Mouse (Mus musculus): ENCODE measurements around the gene 1500009C09Rik. TPM values are rescaled to one million over a fixed set of nuclear protein-coding genes. Genes with fewer than 3 reads are reported as not detected.

1500009C09Rik gene
- total and polyA plus RNA-seq, 2 experiments from 2014 or later = 17.9 to 156 TPM

- Histone ChIP-seq H3K27me3 (ENCODE audit: insufficient read depth, low read length) (peaks cover 33% of the 10 kb centered on the region), H3K4me3 (ENCODE audit: low read depth, low read length) (no peak overlapping the region), H3K9ac (replicated peaks; ENCODE audit: low read length, poor library complexity, severe bottlenecking) (no peak overlapping the region), H3K4me1 (ENCODE audit: insufficient read depth, low read length) (peaks cover 3% of the 10 kb centered on the region; the same call in 1 of the 2 replicates), H3K9me3 (ENCODE audit: low read length) (no peaks in the 10 kb centered on the region), H3K36me3 (ENCODE audit: insufficient read depth, low read length) (no peaks in the 10 kb centered on the region), H3K4me2 (ENCODE audit: low read depth, low read length, poor library complexity, severe bottlenecking) (no peak overlapping the region), H3K27ac (ENCODE audit: low read depth, low read length) (no peak overlapping the region)
- WGBS = 42% methylated on average over 20 of the region's 20 CpGs
- no peak for TF ChIP-seq CTCF (IDR thresholded peaks at IDR 0.05)
- DNase-seq (ENCODE audit: low spot score) (no peak), ATAC-seq (ENCODE audit: low FRiP score) (no peak)
Measured at GRCm38 (mm10) chr15:82216142-82216827, 35.9 kb upstream of the 1500009C09Rik start.

DNA sequence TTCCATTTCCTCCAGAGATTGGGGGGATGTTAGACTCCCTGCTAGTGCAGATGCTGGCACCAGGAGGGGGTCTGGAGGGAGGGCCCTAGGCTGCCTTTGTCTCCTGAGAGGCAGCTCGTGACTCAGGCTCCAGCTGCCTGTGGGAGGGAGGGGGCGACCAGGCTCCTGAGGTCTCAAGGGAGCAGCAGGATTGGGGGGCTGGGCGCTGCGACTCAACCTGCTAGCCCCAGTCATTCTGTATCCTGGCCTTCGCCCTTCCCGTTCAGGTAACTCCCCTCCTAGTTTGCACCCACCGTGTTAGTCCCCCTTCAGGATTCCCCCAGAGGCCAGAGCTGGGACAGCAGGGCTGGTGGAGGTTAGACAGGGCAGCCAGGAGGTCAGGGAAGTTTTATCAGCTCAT, 35.2 kb upstream of the 1500009C09Rik start:
- peaks cover 3% of the 10 kb centered on the region; the same call in 1 of the 2 replicates for H3K4me1 ChIP-seq (ENCODE audit: insufficient read depth, low read length)
- H3K27ac ChIP-seq (ENCODE audit: low read depth, low read length) = no peak overlapping the region

DNA sequence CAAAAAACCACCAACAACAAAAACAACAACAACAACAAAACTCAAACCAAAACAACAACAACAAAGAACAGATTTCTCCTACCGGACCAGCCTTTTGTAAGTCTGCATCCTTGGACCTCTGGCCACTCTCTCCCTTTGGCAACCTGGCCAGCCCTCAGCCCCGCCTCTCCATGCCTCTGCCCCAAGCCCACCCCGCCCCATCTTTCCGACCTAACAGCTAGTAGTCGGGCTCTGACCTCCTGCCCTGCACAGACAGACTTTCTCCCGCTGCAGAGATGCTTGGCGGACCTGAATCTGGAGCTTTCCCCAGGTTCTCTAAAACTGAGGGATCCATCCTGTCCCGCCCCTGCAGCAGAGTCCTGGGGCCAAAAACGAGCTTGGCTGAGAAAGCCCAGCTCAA, 34.2 kb upstream of the 1500009C09Rik start:
- whole genome bisulfite sequencing = 35% methylated on average over 9 of the region's 9 CpGs
- TF ChIP-seq CTCF (IDR thresholded peaks at IDR 0.05) = no peak
- Histone ChIP-seq H3K27me3 (ENCODE audit: insufficient read depth, low read length) (peaks cover 22% of the 10 kb centered on the region), H3K9me3 (ENCODE audit: low read length) (no peaks in the 10 kb centered on the region), H3K4me2 (ENCODE audit: low read depth, low read length, poor library complexity, severe bottlenecking) (no peak overlapping the region), H3K36me3 (ENCODE audit: insufficient read depth, low read length) (no peaks in the 10 kb centered on the region), H3K4me1 (ENCODE audit: insufficient read depth, low read length) (peaks cover 3% of the 10 kb centered on the region; the same call in 1 of the 2 replicates), H3K9ac (replicated peaks; ENCODE audit: low read length, poor library complexity, severe bottlenecking) (no peak overlapping the region), H3K27ac (ENCODE audit: low read depth, low read length) (no peak overlapping the region), H3K4me3 (ENCODE audit: low read depth, low read length) (no peak overlapping the region)
- ATAC-seq (ENCODE audit: low FRiP score) (no peak), DNase-seq (ENCODE audit: low spot score) (no peak)

More for the DNA sequence above, 35.2 kb upstream of the 1500009C09Rik start:
- no peaks in the 10 kb centered on the region for H3K9me3 ChIP-seq (ENCODE audit: low read length)
- ATAC-seq (ENCODE audit: low FRiP score) (no peak), DNase-seq (ENCODE audit: low spot score) (no peak)
- H3K4me2 ChIP-seq (ENCODE audit: low read depth, low read length, poor library complexity, severe bottlenecking) = no peak overlapping the region
- peaks cover 26% of the 10 kb centered on the region for H3K27me3 ChIP-seq (ENCODE audit: insufficient read depth, low read length)
- no peaks in the 10 kb centered on the region for H3K36me3 ChIP-seq (ENCODE audit: insufficient read depth, low read length)
- TF ChIP-seq CTCF (IDR thresholded peaks at IDR 0.05) = no peak
- 20% methylated on average over 7 of the region's 7 CpGs for WGBS
- H3K9ac ChIP-seq (replicated peaks; ENCODE audit: low read length, poor library complexity, severe bottlenecking) = no peak overlapping the region
- H3K4me3 ChIP-seq (ENCODE audit: low read depth, low read length) = no peak overlapping the region

DNA sequence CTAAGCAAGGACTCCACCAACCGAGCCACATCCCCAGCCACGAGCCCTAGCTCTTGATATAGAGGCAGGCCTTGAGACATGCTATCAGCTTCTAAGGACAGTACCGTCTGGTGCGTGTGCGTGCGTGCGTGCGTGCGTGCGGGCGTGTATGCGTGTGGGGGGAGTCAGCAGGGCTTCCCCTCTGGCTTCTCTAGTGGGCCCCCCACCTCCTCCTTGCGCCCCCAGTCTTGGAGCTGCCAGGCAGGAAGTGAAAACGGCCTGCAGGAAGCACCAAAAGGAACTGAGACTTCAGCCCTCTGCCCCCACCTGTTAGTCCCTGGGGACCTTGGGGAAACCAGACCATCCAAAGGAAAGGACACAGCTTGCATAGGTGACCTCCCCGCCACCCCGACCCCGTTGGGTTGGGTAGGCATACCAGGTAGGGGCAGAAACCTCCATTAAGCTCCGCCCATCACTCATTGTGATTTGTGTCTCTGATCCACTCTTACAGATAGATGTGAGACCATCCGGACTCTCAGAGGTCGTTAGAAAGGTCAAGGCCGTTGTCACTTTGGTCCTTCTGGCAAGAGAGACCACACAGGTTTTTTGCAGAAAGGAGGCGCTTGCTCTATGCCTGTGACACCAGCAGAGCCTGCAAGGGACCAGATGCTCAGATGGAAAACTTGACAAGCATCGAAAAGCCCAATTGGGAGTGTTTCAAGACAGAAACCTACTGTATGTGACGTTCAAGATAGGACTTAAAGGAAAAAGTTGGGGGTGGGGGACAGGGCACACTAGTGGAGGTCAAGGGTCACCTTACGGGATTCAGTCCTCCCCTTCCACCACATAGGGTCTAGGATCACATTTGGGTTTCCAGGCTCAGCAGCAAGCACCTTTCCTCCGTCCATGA, 33.2 kb upstream of the 1500009C09Rik start:
- no peak for TF ChIP-seq CTCF (IDR thresholded peaks at IDR 0.05)
- H3K4me1 ChIP-seq (ENCODE audit: insufficient read depth, low read length) = peaks cover 3% of the 10 kb centered on the region; the same call in 1 of the 2 replicates
- H3K9ac ChIP-seq (replicated peaks; ENCODE audit: low read length, poor library complexity, severe bottlenecking) = no peak overlapping the region
- H3K27me3 ChIP-seq (ENCODE audit: insufficient read depth, low read length) = peaks cover 22% of the 10 kb centered on the region
- H3K36me3 ChIP-seq (ENCODE audit: insufficient read depth, low read length) = no peaks in the 10 kb centered on the region
- H3K4me3 ChIP-seq (ENCODE audit: low read depth, low read length) = no peak overlapping the region
- 82% methylated on average over 26 of the region's 26 CpGs for WGBS
- no peak overlapping the region for H3K4me2 ChIP-seq (ENCODE audit: low read depth, low read length, poor library complexity, severe bottlenecking)
- DNase-seq (ENCODE audit: low spot score) = no peak
- no peak for ATAC-seq (ENCODE audit: low FRiP score)
- no peaks in the 10 kb centered on the region for H3K9me3 ChIP-seq (ENCODE audit: low read length)
- no peak overlapping the region for H3K27ac ChIP-seq (ENCODE audit: low read depth, low read length)

DNA sequence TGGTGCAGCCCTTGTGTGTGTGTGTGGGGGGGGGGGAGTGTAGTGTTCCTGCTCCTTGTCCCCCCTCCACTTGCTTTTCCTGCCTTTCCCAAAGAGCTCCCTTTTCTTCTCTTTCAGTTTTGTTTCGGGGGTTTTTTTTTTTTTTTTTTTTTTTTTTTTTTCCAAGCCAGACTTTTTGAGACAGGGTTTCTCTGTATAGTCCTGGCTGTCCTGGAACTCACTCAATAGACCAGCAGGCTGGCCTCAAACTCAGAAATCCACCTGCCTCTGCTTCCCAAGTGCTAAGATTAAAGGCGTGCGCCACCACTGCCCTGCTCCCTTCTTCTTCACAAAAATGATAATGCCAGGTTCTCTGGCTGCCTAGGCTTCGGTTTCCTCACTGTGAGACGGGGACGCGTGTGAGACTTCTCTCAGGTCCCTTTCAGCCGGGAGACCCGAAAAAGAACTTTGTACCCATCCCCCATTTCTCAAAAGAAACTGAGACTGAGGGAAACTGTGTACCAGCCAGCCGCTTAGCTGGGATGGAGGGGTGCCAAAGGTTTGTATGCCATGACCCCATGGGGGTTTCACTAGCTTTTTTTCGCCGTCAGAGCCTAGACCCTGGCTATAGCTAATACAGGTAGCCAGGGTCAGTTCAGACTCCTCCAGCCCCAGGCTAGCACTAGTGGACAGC, 32.1 kb upstream of the 1500009C09Rik start:
- no peak overlapping the region for H3K4me2 ChIP-seq (ENCODE audit: low read depth, low read length, poor library complexity, severe bottlenecking)
- H3K27ac ChIP-seq (ENCODE audit: low read depth, low read length) = no peak overlapping the region
- no peak for ATAC-seq (ENCODE audit: low FRiP score)
- H3K9me3 ChIP-seq (ENCODE audit: low read length) = no peaks in the 10 kb centered on the region
- no peak overlapping the region for H3K9ac ChIP-seq (replicated peaks; ENCODE audit: low read length, poor library complexity, severe bottlenecking)
- no peak overlapping the region for H3K4me3 ChIP-seq (ENCODE audit: low read depth, low read length)
- no peak for TF ChIP-seq CTCF (IDR thresholded peaks at IDR 0.05)
- peaks cover 15% of the 10 kb centered on the region for H3K27me3 ChIP-seq (ENCODE audit: insufficient read depth, low read length)
- peaks cover 5% of the 10 kb centered on the region; the same call in 1 of the 2 replicates for H3K4me1 ChIP-seq (ENCODE audit: insufficient read depth, low read length)
- WGBS = 59% methylated on average over 11 of the region's 12 CpGs
- no peaks in the 10 kb centered on the region for H3K36me3 ChIP-seq (ENCODE audit: insufficient read depth, low read length)
- no peak for DNase-seq (ENCODE audit: low spot score)
